Mouse (Mus musculus) thymus, adult 2 months (tissue): Measurements from ENCODE around the gene Parp3.

ENCODE experiments used
- CTCF ChIP-seq: fragments of 200-500 bp; IDR thresholded peaks from 2 replicates; pipeline ENCODE4 v1.5.1; 2012; ENCODE audit warnings: mild to moderate bottlenecking, control low read depth, low read length, moderate library complexity, borderline replicate concordance; ENCODE audit not compliant: control insufficient read depth, poor library complexity, insufficient read depth; ENCODE audit errors: extremely low read depth
- POLR2A ChIP-seq: fragments of 200-500 bp; IDR thresholded peaks from 2 replicates; pipeline ENCODE4 v1.6.1; 2012; ENCODE audit warnings: mild to moderate bottlenecking, low read length, control low read depth, moderate library complexity; ENCODE audit not compliant: control insufficient read depth, poor library complexity, insufficient read depth; ENCODE audit errors: extremely low read depth

DNA sequence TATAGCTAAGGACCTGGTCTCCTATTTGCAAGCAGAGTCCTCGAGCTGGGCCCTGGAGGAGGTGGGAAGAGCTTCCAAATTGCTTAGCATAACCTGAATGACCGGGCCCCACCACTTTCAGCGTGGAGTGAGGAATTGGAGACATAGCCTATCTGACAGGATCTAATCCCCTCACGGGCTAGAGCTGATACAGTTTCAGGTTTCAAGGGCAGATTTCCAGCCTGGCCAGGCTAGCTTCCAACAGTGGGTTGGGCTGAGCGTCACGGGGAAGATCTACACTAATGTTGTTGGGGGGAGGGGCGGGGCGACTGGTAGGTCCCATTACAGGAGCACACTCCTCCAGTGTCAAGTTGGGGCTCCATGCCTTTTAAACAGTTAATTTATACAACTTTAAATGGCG, 26.1 kb downstream of the Parp3 start:
- TF ChIP-seq POLR2A (no peak), CTCF (no peak)
